Mouse (Mus musculus) brain, adult 2 months (tissue): Measurements from ENCODE around the gene Gm11541.
A peak's percentile ranks its signal among the peaks of the same experiment; 100 is the strongest.
"Not testable (repeated sequence)": the region's sequence is repeated elsewhere in the genome, so short reads cannot be mapped to it uniquely, and the experiment has no call there.

Source experiments
- DNase-seq: peaks from one replicate; pipeline ENCODE4 v3.0.0; 2011; ENCODE audit warnings: low read depth, low spot score

Gm11541 gene

DNA sequence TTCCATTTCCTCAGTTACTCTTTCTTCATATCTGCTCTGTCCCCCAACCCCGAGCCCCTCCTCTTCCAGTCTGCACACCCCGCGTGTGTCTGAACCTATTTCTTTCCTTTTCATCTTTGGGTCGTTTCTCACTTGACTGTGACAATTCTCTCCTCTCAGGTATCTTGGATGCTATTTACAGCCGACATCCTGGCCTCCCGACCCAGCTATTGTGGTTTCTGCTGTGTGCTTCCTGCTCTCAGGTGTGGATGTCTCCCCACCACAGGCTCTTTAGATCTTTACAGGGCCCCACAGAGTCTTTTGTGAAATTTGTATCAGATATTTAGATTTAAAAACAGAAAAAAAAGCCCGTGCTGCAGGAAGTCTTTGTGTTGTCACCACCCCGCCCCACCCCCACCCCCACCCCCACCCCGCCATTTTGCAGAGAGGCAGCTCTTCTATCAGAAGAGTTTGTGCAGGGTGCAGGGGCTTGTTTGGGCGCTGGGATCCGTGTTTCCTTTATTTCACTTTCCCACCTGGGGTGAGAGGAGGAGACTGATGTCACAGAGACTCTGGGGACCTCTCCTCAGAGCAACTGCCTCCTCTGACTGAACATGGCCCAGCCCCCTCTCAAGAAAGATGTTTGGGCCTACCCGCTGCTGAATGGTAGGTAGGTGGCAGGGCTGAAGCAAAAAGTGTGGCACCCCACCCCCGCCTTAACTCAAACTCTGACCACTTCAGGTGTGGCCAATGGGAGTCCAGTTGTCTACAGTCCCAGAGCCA lies 6.4 kb downstream of the Gm11541 start:
- DNase-seq: no peak

DNA sequence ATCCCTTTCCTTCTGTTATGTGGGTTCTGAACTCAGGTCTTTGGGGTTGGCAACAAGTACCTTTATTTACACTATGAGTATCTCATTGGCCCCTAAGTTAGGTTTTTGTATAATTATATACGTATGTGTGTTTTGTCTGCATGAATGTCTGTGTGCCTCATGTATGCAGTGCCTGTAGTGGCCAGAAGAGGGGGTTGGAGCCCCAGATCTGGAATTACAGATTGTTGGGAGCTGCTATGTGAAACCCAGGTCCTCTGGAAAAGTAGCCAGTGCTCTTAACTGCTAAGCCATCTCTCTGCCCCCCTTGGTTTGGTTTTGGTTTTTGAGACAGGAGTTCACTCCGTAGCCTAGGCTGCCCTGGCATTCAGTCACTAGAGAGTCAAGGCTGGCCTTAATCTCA lies 7.2 kb downstream of the Gm11541 start:
- DNase-seq: no peak

DNA sequence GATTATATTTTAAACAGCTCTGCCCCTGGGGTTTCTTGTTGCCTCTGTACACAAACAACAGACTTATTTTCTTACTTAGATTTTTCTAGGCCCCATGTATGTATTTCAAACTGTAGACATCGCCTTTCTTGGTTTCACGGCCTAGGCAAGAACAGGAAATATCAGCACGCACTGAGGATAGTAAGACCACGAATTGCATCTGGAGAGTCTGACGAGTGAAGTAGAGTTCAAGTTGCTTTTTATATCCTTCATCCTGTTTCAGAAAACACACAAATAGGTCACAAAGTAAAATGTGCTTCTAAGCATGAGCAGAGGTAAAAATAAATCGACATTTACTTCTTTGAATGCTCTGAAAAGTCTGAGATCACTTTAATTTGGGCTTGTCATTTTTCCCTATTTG lies 8.8 kb downstream of the Gm11541 start:
- no peak for DNase-seq

DNA sequence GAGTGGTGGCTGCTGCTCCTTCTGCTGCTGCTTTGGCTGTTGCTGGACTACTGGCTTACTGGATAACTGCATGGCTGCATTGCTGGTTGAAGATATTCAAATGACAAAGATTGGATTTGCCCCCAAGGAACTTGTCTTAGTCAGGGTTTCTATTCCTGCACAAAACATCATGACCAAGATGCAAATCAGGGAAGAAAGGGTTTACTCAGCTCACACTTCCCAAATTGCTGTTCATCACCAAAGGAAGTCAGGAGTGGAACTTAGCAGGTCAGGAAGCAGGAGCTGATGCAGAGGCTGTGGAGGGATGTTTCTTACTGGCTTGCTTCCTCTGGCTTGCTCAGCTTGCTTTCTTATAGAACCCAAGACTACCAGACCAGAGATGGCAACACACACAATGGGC lies 11.8 kb downstream of the Gm11541 start:
- DNase-seq: not testable (repeated sequence)

DNA sequence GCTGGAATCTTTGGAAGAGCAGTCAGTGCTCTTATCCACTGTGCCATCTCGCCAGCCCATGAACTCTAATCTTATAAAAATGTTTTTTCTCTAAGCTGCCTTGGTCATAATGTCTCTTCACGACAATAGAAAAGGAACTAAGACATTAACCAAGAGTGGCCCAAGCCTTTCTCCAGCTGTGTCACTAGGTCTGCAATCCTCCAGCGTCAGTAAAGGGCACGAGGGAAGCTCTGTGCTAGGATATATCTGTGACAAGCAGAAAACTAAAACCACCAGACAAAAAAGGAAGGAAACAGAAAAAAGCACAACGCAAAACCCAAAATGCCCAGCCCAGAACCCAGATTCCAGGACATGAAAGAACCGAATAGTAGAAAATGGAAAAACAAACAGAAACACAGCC lies 17.1 kb downstream of the Gm11541 start:
- no peak for DNase-seq

DNA sequence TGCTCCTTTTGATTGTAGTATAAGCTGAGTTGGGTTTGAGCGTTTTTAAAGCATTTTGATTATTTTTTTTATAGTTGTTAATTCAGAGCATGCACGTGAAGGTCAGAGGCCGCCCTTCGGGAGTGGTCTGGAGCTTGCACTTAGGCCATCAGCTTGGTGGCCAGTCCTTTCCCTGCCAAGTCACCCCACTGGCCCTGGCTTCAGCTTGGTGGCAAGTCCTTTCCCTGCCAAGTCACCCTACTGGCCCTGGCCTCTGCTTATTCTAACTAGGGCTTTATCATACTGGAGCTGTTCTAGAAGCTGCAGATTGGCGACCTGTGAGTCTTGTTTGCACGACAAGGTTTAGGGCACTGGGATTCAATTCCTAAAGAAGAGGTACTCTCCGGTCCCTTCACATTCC lies 21.9 kb downstream of the Gm11541 start:
- DNase-seq: no peak

DNA sequence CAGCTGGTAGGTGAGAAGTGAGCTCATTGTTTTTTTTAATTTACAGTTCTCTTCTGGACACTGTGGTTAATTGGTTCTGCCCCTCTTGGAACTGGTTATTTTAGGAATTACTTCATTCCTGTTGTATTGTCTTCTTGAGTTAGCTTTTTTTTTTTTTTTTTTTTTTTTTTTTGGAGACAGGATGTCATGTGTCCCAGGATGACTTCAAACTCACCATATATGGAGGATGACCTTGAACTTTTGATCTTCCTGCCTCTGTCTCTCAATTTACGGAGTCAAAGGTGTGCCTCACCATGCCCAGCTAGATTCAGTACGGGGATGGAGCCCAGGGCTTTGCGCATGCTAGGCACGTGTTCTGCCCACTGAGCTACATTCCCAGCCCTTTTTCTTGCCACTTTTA lies 22.7 kb downstream of the Gm11541 start:
- DNase-seq: no peak

DNA sequence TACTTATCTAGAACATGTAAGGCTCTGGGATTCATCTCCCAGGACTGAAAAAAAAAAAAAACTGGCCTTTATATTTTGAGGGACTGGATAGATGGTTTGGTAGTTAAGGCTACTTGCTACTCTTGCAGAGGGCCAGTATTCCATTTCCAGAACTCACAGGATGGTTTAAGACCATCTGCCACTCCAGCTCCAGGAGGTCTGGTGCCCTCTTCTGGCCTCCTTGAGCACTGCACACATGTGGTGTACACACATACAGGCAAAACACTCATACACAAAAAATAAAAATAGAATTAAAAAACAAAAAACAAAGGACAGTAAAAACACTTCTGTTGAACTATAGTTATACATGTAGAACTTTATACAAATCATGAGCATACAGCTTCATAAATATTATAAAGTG lies 23.7 kb downstream of the Gm11541 start:
- no peak for DNase-seq

DNA sequence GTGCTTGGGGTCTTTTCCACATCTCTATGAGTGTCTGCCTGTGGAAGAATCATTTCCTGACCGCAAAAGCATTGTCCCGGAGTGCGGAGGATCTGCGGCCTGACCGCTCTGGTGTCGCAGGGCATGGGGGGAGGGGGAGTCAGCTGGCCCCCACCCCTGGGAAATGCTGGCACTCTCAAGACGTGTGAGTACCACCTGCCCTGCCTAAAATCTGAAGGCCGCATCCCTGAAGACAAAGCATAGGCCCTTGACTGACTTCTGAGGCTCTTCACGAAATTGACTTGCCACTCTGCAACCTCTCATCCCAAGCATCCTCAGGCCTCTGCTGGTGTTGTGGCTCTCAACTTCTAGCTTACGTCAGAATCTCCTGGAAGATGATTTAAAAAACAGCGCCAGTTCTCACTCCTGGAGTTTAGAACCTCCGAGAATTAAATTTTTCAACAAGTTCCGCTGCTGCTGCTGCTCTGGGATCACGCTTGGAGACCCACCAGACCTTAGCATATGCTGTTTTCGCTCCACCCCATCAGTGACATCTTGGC lies 26.6 kb downstream of the Gm11541 start:
- peak; percentile 68 for DNase-seq

DNA sequence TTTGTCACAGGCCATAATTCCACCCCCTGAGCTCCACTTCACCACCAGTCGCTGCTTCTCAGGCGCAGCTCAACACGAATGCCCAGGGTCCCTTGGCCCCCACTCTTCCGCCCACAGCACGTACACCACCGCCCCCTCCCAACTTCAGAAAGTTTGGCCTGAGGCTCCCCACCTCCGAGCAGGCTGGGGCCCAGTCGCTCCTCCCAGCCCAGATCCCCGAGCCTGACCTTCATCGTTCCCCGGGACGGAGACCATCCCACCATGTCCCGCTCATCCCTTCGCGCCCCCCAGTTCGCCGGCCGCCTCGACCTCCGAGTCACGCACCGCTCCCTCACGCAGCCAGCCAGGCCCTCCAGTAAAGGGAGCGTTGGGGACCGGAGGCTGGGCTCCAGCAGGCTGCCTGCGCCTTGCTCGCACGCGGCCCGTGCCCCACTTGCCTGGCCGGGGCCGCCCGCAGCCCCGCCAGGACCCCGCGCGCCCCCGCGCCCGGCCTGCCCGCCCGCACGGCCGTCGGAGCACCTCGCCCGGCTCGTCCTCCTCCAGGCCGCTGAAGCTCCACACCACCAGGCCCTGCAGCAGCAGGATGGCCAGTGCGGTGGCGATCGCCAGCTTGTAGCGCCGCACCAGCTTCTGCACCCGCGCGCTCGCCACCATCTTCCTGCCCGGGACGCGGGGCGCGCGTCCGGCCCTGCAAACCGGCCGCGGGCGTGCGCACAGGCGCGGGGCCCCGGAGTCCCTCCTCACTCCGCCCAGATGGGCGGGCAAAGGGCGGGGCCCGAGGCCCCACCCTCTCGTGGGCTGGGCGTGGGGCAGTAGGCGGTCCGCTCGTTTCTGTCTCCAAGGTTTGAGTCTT lies 27.3 kb downstream of the Gm11541 start, which contains the start of gene Xylt2:
TSS of gene Xylt2 (minus strand) at position 762 of the 853 bp plus-strand sequence.
- peak; percentile 95 for DNase-seq

DNA sequence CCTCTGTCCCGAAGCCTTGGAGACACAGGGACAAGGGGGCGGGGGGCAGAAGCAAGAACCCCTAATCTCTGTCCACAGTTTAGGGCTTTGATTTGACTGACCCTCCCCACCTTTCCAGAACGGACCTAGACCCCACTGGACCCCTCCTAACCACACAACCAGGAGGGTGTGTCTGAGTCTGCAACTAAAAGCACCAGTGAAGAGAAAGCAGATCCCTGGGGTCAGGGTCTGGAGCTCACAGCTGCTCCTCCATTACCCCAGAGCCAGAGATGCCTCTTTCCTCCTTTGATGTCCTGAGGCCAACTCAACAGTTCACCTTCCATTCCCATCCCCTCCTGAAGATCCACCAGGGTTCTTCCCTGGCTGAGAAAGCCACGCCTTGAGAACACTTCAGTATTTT lies 28.0 kb downstream of the Gm11541 start:
- DNase-seq: no peak

DNA sequence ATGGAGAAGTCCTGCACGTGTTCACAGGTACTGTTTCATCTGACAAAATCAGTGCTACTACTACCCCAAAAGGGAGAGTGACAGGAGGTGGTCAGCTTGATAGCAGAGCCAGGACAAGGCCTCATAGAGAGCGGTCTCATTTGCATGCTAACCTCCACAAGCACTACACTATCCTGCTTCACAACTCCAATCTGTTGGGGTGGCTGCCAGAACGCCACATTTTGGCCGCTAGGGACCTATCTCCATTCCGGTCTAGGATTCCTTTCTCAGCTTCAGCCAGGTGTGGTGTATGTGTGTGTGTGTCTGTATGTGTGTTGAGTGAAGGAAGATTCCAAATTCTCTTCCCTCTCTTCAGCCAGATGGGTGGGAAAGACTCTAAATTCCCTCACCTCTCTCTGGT lies 28.9 kb downstream of the Gm11541 start:
- DNase-seq: peak; percentile 45

DNA sequence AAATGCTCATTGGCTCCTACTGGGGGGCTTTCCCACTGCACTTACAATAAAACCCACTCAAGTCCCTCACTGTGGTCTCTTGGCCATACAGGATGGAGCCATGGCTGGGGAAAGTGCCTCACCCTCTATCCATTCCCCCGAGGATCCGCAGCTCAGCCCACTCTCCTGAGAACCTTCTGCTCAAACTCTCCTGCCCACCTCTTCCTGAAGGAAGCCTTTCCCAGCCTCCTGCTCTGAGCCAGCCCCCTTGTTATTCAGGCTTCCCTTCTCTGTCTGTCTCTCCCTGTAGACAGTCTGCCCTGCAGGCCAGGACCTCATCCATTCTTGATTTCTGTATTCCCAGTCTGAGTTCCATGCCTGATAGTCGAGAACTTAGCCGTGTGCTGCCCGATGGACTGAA lies 29.3 kb downstream of the Gm11541 start:
- DNase-seq: peak; percentile 63

DNA sequence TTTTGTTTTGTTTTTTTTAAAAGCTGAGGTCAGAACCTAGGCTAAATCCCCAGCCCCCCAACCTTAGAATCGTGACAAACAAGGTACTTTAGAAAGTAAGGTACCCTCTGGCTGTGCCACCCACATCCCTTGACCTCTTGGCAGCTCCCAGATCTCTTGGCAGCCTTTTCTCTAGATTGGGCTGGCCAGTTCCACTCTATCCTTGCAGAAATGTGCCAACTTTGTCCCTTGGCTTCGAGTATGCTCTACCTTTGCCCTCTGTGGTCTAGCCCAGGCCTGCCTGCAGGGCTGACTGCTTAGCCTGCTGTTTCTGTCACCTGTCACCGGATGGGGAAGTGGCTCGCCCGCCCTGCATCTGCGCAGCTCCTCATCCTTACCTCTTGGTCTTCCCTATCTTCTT lies 39.0 kb downstream of the Gm11541 start:
- DNase-seq: no peak

DNA sequence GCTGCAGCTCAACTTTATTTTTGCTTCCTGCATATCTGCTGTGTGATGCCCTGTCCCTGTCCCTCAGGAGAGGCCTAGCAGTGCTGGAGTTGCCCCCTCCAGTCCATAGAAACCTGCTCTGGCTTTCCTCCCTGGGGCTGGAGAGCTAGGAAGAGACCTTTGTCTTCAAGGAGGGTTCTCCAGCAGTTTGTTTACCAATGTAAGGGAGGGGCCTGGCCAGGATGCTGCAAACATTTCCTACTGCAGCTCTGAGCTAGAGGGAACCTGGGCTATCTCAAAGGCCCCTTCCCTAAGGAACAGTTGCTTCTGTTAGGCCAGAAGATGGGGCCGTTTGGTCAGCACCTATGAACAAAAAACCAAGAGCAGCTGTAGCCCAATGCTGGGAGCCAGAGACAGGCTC lies 43.0 kb downstream of the Gm11541 start:
- DNase-seq: no peak

DNA sequence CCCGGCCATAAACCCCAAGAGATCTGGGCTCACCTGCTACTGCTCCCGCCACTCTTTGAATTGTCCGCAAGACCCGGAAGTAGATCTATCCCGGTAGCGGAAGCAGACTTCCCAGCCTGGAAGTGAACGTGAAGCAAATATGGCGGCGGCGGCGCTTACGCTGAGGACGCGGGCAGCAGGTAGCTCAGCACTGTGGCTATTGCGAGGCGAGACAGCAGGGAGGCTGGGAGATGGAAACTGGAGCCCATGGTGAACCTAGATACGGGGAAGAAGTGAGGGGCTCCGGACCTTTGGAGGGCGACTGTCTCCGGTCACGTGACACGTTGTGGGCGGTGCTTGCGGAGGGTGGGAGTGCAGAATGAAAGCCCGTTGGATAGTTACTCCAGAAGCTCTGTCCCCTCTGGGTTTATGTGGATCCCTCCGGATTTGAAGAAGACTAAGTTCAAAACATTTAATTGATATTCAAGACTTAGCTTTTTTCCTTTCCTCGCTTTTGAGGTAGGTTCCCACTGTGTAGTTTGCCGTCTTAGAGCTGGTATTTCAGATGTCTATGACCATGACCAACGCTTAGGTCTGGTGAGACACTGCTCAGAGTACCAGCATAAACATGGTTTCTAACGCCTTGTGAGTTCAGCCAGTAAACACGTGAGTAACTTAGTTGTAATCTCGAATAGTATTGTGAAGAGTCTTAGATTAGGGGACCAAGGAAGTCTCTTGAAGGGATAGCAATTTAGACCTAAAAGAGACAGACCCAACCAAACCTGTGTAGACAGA lies 50.4 kb downstream of the Gm11541 start, which contains the start of the genes Mrpl27 and Eme1:
TSS of gene Mrpl27 (plus strand) at position 105 of the 774 bp plus-strand sequence.
TSS of gene Eme1 (minus strand) at position 302 of the 774 bp plus-strand sequence.
- DNase-seq: peak; percentile 90

DNA sequence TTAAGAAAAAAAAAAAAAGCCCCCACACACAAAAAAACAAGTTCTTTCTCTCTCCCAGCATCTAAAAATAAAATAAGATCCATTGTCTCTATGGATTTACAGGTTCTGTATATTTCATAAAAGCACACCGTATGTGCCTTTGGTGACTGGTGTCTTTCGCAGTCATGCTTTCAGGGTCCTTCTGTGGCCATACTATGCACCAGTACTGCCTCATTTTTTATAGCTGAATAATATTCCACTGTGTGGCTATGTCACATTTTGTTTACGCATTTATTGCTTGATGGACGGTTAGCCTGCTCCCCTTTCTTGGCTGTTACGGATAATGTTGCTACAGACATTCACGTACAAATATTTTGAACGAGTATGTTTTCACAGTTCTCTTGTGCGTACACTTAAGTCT lies 51.3 kb downstream of the Gm11541 start:
- no peak for DNase-seq

DNA sequence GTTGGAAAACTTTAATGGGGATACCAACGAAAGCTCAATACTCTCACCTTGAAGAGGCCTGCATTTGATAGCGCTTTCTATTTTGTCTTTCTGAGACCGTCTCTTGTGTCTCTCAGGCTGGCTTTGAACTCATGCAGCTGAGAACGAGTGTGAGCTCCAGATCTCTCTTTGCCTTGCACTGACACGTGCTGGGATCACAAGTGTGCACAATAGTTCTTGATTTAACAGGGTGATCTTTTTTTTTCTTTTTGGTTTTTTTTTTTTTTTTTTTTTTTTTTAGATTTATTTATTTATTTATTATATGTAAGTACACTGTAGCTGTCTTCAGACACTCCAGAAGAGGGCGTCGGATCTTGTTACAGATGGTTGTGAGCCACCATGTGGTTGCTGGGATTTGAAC lies 53.1 kb downstream of the Gm11541 start:
- DNase-seq: not testable (repeated sequence)

DNA sequence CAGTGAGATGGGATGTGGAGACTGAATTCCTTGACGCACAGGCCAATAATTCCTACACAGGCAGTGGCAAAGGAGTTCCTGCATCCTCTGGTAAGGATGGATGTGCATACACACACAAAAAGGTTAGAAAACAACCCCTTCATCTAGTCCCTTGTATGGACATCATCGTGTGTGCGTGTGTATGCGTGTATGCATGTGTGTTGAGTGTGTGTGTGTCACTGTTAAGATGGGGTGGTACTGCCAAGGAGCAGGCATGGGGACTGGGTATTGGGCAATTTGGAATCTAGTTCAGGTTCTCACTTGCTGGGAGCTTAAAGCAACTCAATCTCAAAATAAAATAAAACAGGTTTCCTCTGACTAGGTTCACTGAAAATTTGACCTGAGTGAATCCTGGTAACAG lies 57.8 kb downstream of the Gm11541 start:
- DNase-seq: no peak
